Mouse (Mus musculus): ENCODE results near the gene Hormad2. TPM values are rescaled to one million over a fixed set of nuclear protein-coding genes. Genes with fewer than 3 reads are reported as not detected.

Gene Hormad2
- polyA plus RNA-seq, 1 experiment from 2014 or later, result 0.20 TPM

DNA sequence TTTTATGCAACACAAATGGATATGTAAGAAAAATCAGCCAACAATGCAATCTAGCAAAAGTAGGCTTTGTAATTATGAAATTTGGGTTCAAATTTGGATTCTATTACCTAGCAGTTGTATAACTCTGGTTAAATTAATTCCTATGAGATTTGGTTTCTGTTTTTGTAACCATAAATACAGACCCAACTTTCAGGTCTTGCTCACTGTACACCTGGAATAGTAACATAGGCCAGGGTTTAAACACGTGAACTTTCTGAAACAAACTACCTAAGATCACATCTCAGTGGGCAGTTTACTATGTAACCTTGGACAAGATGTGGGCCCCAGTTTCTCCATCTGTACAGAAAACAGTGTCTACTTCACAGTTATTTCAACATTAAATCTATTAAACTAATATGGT is 3.6 kb downstream of the Hormad2 start:
- no peak overlapping the region for H3K4me2 ChIP-seq (replicated peaks; ENCODE audit: low read depth, low read length)
- no peaks in the 10 kb centered on the region for H3K27me3 ChIP-seq (ENCODE audit: control insufficient read depth, insufficient read depth, low read length)
- ATAC-seq (ENCODE audit: insufficient number of reproducible peaks, insufficient read depth, low FRiP score, low read depth), result no peak
- H3K9me3 ChIP-seq (ENCODE audit: control insufficient read depth, low read depth, low read length), result no peaks in the 10 kb centered on the region
- no peak overlapping the region for H3K4me3 ChIP-seq (ENCODE audit: low read depth, low read length)
- H3K27ac ChIP-seq (ENCODE audit: low read length), result no peak overlapping the region
- no peak overlapping the region for H3K9ac ChIP-seq (replicated peaks; ENCODE audit: low read depth, low read length)
- H3K4me1 ChIP-seq (ENCODE audit: control insufficient read depth, insufficient read depth, low read length), result no peaks in the 10 kb centered on the region
- H3K36me3 ChIP-seq (ENCODE audit: control insufficient read depth, insufficient read depth, low read length), result no peaks in the 10 kb centered on the region
- 79% methylated on average over 1 of the region's 1 CpGs for WGBS

GRCm38 (mm10) chr11:4436631-4437030 is 4.3 kb downstream of the Hormad2 start:
- WGBS, result 72% methylated on average over 3 of the region's 3 CpGs

DNA sequence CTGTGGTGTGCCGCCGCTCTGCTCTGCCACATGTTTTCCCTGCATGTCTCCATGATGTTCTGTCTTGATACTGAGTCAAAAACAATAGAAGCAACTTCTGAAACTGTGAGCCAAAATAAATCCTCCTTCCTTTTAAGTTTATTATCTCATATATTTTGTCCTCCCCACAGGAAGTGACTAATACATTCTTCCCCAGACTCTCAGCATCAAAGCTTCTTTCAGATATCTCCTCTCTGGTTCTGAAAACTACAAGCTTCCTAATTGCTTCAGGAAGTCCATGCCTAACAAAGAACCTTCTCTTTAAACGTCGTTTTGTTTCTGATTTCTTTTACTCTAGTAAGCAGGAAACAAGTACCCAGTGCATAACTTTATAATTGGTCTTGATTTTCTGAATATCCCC is 6.4 kb downstream of the Hormad2 start:
- Histone ChIP-seq H3K4me3 (ENCODE audit: low read depth, low read length) (no peak overlapping the region), H3K36me3 (ENCODE audit: control insufficient read depth, insufficient read depth, low read length) (no peaks in the 10 kb centered on the region), H3K9ac (replicated peaks; ENCODE audit: low read depth, low read length) (no peak overlapping the region), H3K27me3 (ENCODE audit: control insufficient read depth, insufficient read depth, low read length) (no peaks in the 10 kb centered on the region), H3K4me1 (ENCODE audit: control insufficient read depth, insufficient read depth, low read length) (no peaks in the 10 kb centered on the region), H3K27ac (ENCODE audit: low read length) (no peak overlapping the region), H3K9me3 (ENCODE audit: control insufficient read depth, low read depth, low read length) (no peaks in the 10 kb centered on the region), H3K4me2 (replicated peaks; ENCODE audit: low read depth, low read length) (no peak overlapping the region)
- ATAC-seq (ENCODE audit: insufficient number of reproducible peaks, insufficient read depth, low FRiP score, low read depth), result no peak
- 70% methylated on average over 4 of the region's 4 CpGs for WGBS

More at GRCm38 (mm10) chr11:4436631-4437030, 4.3 kb downstream of the Hormad2 start:
- Histone ChIP-seq H3K4me2 (replicated peaks; ENCODE audit: low read depth, low read length) (no peak overlapping the region), H3K4me1 (ENCODE audit: control insufficient read depth, insufficient read depth, low read length) (no peaks in the 10 kb centered on the region), H3K27me3 (ENCODE audit: control insufficient read depth, insufficient read depth, low read length) (no peaks in the 10 kb centered on the region), H3K36me3 (ENCODE audit: control insufficient read depth, insufficient read depth, low read length) (no peaks in the 10 kb centered on the region), H3K4me3 (ENCODE audit: low read depth, low read length) (no peak overlapping the region), H3K9ac (replicated peaks; ENCODE audit: low read depth, low read length) (no peak overlapping the region), H3K9me3 (ENCODE audit: control insufficient read depth, low read depth, low read length) (no peaks in the 10 kb centered on the region), H3K27ac (ENCODE audit: low read length) (no peak overlapping the region)
- no peak for ATAC-seq (ENCODE audit: insufficient number of reproducible peaks, insufficient read depth, low FRiP score, low read depth)

- Histone ChIP-seq H3K4me1 (ENCODE audit: control insufficient read depth, insufficient read depth, low read length) (no peaks in the 10 kb centered on the region), H3K4me3 (ENCODE audit: low read depth, low read length) (no peak overlapping the region), H3K27ac (ENCODE audit: low read length) (no peak overlapping the region), H3K27me3 (ENCODE audit: control insufficient read depth, insufficient read depth, low read length) (no peaks in the 10 kb centered on the region), H3K36me3 (ENCODE audit: control insufficient read depth, insufficient read depth, low read length) (no peaks in the 10 kb centered on the region), H3K9me3 (ENCODE audit: control insufficient read depth, low read depth, low read length) (no peaks in the 10 kb centered on the region), H3K9ac (replicated peaks; ENCODE audit: low read depth, low read length) (no peak overlapping the region), H3K4me2 (replicated peaks; ENCODE audit: low read depth, low read length) (no peak overlapping the region)
- 88% methylated on average over 8 of the region's 8 CpGs for WGBS
- no peak for ATAC-seq (ENCODE audit: insufficient number of reproducible peaks, insufficient read depth, low FRiP score, low read depth)
Measured at GRCm38 (mm10) chr11:4423818-4424217, 17.1 kb downstream of the Hormad2 start.

DNA sequence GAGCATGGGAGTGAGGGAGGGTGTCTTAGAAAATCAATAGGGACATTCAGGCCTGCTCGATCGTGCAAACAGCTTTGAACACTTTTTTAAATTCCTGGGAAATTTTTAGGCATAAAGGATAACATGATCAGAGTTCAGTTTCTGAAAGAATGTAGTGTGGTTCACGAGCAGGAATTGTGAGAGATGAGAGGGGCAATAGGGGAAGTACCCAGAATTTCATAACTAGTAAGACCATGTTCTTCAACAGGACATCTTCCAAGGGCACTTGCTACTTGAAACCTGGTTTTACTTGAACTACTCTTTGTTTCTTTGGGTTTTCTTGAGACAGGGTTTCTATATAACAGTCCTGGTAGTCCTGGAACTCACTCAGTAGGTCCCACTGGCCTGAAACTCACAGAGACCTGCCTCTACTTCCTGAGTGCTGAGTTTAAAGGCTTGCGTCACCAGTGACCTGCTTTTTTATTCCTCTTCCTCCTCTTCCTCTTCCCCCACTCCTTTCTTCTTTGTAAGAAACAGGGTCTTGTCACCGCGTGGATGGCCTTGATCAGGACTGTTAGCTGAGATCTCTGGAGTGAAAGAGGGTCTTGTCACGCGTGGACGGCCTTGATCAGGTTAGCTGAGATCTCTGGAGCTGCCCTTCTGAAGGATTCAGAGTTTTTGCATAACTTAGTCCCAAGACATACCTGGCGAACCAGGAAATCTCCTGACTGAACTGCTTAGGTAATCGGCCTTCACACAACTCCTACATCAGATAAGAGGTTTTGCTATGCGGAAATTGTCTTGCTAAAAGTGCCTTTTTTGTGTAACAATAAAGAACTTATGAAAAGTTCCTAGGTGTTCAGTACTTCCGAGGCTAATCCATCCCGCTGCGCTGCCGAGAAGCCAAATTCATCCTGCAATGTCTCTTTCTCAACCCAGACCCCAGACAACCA is 18.1 kb downstream of the Hormad2 start:
- H3K27me3 ChIP-seq (ENCODE audit: control insufficient read depth, insufficient read depth, low read length), result no peaks in the 10 kb centered on the region
- H3K27ac ChIP-seq (ENCODE audit: low read length), result no peak overlapping the region
- H3K4me1 ChIP-seq (ENCODE audit: control insufficient read depth, insufficient read depth, low read length), result no peaks in the 10 kb centered on the region
- H3K9ac ChIP-seq (replicated peaks; ENCODE audit: low read depth, low read length), result no peak overlapping the region
- no peak overlapping the region for H3K4me2 ChIP-seq (replicated peaks; ENCODE audit: low read depth, low read length)
- 78% methylated on average over 16 of the region's 16 CpGs for whole genome bisulfite sequencing
- H3K36me3 ChIP-seq (ENCODE audit: control insufficient read depth, insufficient read depth, low read length), result no peaks in the 10 kb centered on the region
- ATAC-seq (ENCODE audit: insufficient number of reproducible peaks, insufficient read depth, low FRiP score, low read depth), result no peak
- H3K4me3 ChIP-seq (ENCODE audit: low read depth, low read length), result no peak overlapping the region
- no peaks in the 10 kb centered on the region for H3K9me3 ChIP-seq (ENCODE audit: control insufficient read depth, low read depth, low read length)

DNA sequence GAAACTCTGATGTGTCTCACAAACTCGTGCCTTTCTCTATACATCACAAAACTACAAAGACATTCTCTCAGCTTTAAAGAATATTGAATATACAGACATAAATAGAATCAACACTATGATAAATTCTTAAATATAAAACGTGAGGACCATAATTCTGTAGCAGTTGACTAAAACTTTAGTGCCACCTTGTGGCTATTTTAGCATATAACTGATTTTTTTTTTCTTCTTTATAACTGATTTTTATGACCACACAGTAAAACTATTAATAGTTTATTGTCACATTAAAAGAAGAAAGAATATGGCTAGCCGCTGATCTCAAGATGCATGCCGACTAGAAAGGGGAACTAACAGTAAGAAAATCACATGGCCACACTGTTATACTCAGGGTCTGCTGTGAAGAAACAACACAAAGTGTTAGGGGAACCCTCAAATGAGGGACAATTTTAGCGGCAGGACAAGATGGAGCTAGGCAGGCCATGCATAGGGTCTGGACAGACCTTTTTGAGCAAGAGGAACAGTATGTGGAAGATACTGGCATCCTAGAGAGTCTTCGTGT is 18.9 kb downstream of the Hormad2 start:
- H3K27me3 ChIP-seq (ENCODE audit: control insufficient read depth, insufficient read depth, low read length), result no peaks in the 10 kb centered on the region
- no peak overlapping the region for H3K4me2 ChIP-seq (replicated peaks; ENCODE audit: low read depth, low read length)
- no peaks in the 10 kb centered on the region for H3K4me1 ChIP-seq (ENCODE audit: control insufficient read depth, insufficient read depth, low read length)
- no peak for ATAC-seq (ENCODE audit: insufficient number of reproducible peaks, insufficient read depth, low FRiP score, low read depth)
- 45% methylated on average over 6 of the region's 6 CpGs for WGBS
- no peaks in the 10 kb centered on the region for H3K36me3 ChIP-seq (ENCODE audit: control insufficient read depth, insufficient read depth, low read length)
- no peak overlapping the region for H3K4me3 ChIP-seq (ENCODE audit: low read depth, low read length)
- H3K27ac ChIP-seq (ENCODE audit: low read length), result no peak overlapping the region
- H3K9me3 ChIP-seq (ENCODE audit: control insufficient read depth, low read depth, low read length), result no peaks in the 10 kb centered on the region
- H3K9ac ChIP-seq (replicated peaks; ENCODE audit: low read depth, low read length), result no peak overlapping the region

GRCm38 (mm10) chr11:4417986-4418385 is 22.9 kb downstream of the Hormad2 start:
- H3K36me3 ChIP-seq (ENCODE audit: control insufficient read depth, insufficient read depth, low read length), result no peaks in the 10 kb centered on the region
- no peak overlapping the region for H3K4me3 ChIP-seq (ENCODE audit: low read depth, low read length)
- H3K4me2 ChIP-seq (replicated peaks; ENCODE audit: low read depth, low read length), result no peak overlapping the region
- H3K27me3 ChIP-seq (ENCODE audit: control insufficient read depth, insufficient read depth, low read length), result no peaks in the 10 kb centered on the region
- H3K4me1 ChIP-seq (ENCODE audit: control insufficient read depth, insufficient read depth, low read length), result no peaks in the 10 kb centered on the region
- WGBS, result 84% methylated on average over 3 of the region's 3 CpGs
- H3K9ac ChIP-seq (replicated peaks; ENCODE audit: low read depth, low read length), result no peak overlapping the region
- no peaks in the 10 kb centered on the region for H3K9me3 ChIP-seq (ENCODE audit: control insufficient read depth, low read depth, low read length)
- ATAC-seq (ENCODE audit: insufficient number of reproducible peaks, insufficient read depth, low FRiP score, low read depth), result no peak
- no peak overlapping the region for H3K27ac ChIP-seq (ENCODE audit: low read length)

GRCm38 (mm10) chr11:4412294-4412693 is 28.6 kb downstream of the Hormad2 start:
- H3K27ac ChIP-seq (ENCODE audit: low read length), result no peak overlapping the region
- H3K4me1 ChIP-seq (ENCODE audit: control insufficient read depth, insufficient read depth, low read length), result no peaks in the 10 kb centered on the region
- H3K27me3 ChIP-seq (ENCODE audit: control insufficient read depth, insufficient read depth, low read length), result no peaks in the 10 kb centered on the region
- no peak overlapping the region for H3K4me2 ChIP-seq (replicated peaks; ENCODE audit: low read depth, low read length)
- H3K4me3 ChIP-seq (ENCODE audit: low read depth, low read length), result no peak overlapping the region
- no peak overlapping the region for H3K9ac ChIP-seq (replicated peaks; ENCODE audit: low read depth, low read length)
- ATAC-seq (ENCODE audit: insufficient number of reproducible peaks, insufficient read depth, low FRiP score, low read depth), result no peak
- H3K9me3 ChIP-seq (ENCODE audit: control insufficient read depth, low read depth, low read length), result no peaks in the 10 kb centered on the region
- WGBS, result 87% methylated on average over 4 of the region's 4 CpGs
- H3K36me3 ChIP-seq (ENCODE audit: control insufficient read depth, insufficient read depth, low read length), result no peaks in the 10 kb centered on the region
